Mouse (Mus musculus): ENCODE measurements around the gene Gins3. TPM values are rescaled to one million over a fixed set of nuclear protein-coding genes. Genes with fewer than 3 reads are reported as not detected.

Gene Gins3
- total RNA-seq, 2 experiments from 2014 or later, result 1.6 to 2.2 TPM

- intact Hi-C loops (cut with DNase I), result loop anchor here (1.0 to 2.0 kb wide), 2 partner anchors 16 to 45 kb away; partner anchors contain the start of gene Gins3
- peak; percentile 67 to 76 for DNase-seq (ENCODE audit: low spot score in 2 of 2)
Observed at GRCm38 (mm10) chr8:95678024-95678611, 44.9 kb downstream of the Gins3 start.

- intact Hi-C loops (cut with DNase I), result no loop called here
- DNase-seq (ENCODE audit: low spot score in 2 of 2), result peak in 1 of 2 experiments; percentile 92
Observed at GRCm38 (mm10) chr8:95688073-95688672, 54.9 kb downstream of the Gins3 start.

- intact Hi-C loops (cut with DNase I), result loop anchor here (10.0 kb wide), 1 partner anchor 186 kb away; no protein-coding TSS in a partner anchor
Observed at GRCm38 (mm10) chr8:95690929-95691541, 57.8 kb downstream of the Gins3 start.

GRCm38 (mm10) chr8:95694631-95695030 is 61.4 kb downstream of the Gins3 start:
- DNase-seq (ENCODE audit: low spot score in 2 of 2), result peak in 1 of 2 experiments; percentile 87
- intact Hi-C loops (cut with DNase I), result loop anchor here (1.0 to 10.0 kb wide), 2 partner anchors 16 to 190 kb away; no protein-coding TSS in a partner anchor

More at GRCm38 (mm10) chr8:95690929-95691541, 57.8 kb downstream of the Gins3 start:
- DNase-seq (ENCODE audit: low spot score in 2 of 2), result no peak

Other genes starting within 250 kb of the Gins3 start
- gene Cfap20, start 198.6 kb upstream of the Gins3 start, total RNA-seq (2021), result 10 to 100 TPM; 57.8 to 60.0 TPM
- 10 to 100 TPM; 92.1 to 99.1 TPM for gene Csnk2a2, start 143.4 kb upstream of the Gins3 start, total RNA-seq (2021)
- 1 to 10 TPM; 2.0 to 2.2 TPM for gene Ccdc113, start 99.4 kb upstream of the Gins3 start, total RNA-seq (2021)
- not detected for gene Prss54, start 57.1 kb upstream of the Gins3 start, total RNA-seq (2021)
- 1,000 to 10,000 TPM; 1,687 to 1,794 TPM for gene Ndrg4, start 43.5 kb downstream of the Gins3 start, total RNA-seq (2021)
- gene Setd6, start 82.4 kb downstream of the Gins3 start, total RNA-seq (2021), result 10 to 100 TPM; 16.1 to 21.9 TPM
- 100 to 1,000 TPM; 124 to 128 TPM for gene Cnot1, start 174.0 kb downstream of the Gins3 start, total RNA-seq (2021)
- 10 to 100 TPM; 88.4 to 99.8 TPM for gene Sap18b, start 191.9 kb downstream of the Gins3 start, total RNA-seq (2021)
- 10 to 100 TPM; 27.0 to 27.9 TPM for gene Slc38a7, start 220.1 kb downstream of the Gins3 start, total RNA-seq (2021)

Data from left cerebral cortex, postnatal 25 days (tissue).